Mouse (Mus musculus) kidney, postnatal 0 days (tissue): ENCODE data around the gene Prss29. TPM values are rescaled to one million over a fixed set of nuclear protein-coding genes. Genes with fewer than 3 reads are reported as not detected.

Experiments
- ATAC-seq: fragments of 200-750 bp; cut with Nextera tagmentation; replicated peaks from 2 replicates; pipeline ENCODE4 v1.8.0; 2017; ENCODE audit warnings: low read depth, moderate number of reproducible peaks, moderate TSS enrichment, moderate library complexity; ENCODE audit not compliant: low FRiP score
- DNase-seq: peaks from one replicate; pipeline ENCODE4 v3.0.0-alpha.2; 2016; ENCODE audit warnings: low spot score
- H3K27ac ChIP-seq: fragments of 300-500 bp; sonication (generic); 2 replicates; pipeline ENCODE4 v1.5.1; 2014; ENCODE audit warnings: mild to moderate bottlenecking
- H3K27me3 ChIP-seq: fragments of 300-500 bp; sonication (generic); 2 replicates; pipeline ENCODE4 v1.6.1; 2014; ENCODE audit warnings: low read length, mixed read lengths; ENCODE audit not compliant: insufficient read depth
- H3K36me3 ChIP-seq: fragments of 300-500 bp; sonication (generic); 2 replicates; pipeline ENCODE4 v1.6.1; 2014; ENCODE audit warnings: low read length, mixed read lengths; ENCODE audit not compliant: insufficient read depth
- H3K4me1 ChIP-seq: fragments of 300-500 bp; sonication (generic); replicated peaks from 2 replicates; pipeline ENCODE4 v1.6.1; 2014; ENCODE audit warnings: antibody characterized with exemption, low read length, mixed read lengths; ENCODE audit not compliant: insufficient read depth
- H3K4me2 ChIP-seq: fragments of 300-500 bp; sonication (generic); 2 replicates; pipeline ENCODE4 v1.6.1; 2014; ENCODE audit warnings: mild to moderate bottlenecking, low read length, moderate library complexity, mixed read lengths
- H3K4me3 ChIP-seq: fragments of 300-500 bp; sonication (generic); replicated peaks from 2 replicates; pipeline ENCODE4 v1.5.1; 2014; ENCODE audit warnings: low read depth, low read length
- H3K9ac ChIP-seq: fragments of 300-500 bp; sonication (generic); 2 replicates; pipeline ENCODE4 v1.6.1; 2014; ENCODE audit warnings: low read depth, low read length
- H3K9me3 ChIP-seq: fragments of 300-500 bp; sonication (generic); replicated peaks from 2 replicates; pipeline ENCODE4 v1.6.1; 2016; ENCODE audit warnings: low read length, inconsistent platforms, mixed read lengths
- CTCF ChIP-seq: IDR thresholded peaks from 2 replicates; pipeline ENCODE4 v1.5.1; 2016; ENCODE audit warnings: antibody characterized with exemption, low read depth, mild to moderate bottlenecking, moderate library complexity
- WGBS: fragments of 180-500 bp; shearing (Covaris S2); extraction: QIAGEN DNeasy Blood & Tissue Kit; methylation state at CpG from one replicate; pipeline ENCODE4 v1.1.7; 2014; 5-methylcytosine and 5-hydroxymethylcytosine counted together
- polyA plus RNA-seq: library from polyadenylated mRNA; unstranded; fragments of >200 nt; fragmentation: Nextera tagmentation; extraction: Ambion mirVana; gene quantifications from 2 replicates; pipeline ENCODE4 v1.2.1, GENCODE M21; 2015

Prss29 gene
- polyA plus RNA-seq, 1 experiment from 2014 or later: not detected

DNA sequence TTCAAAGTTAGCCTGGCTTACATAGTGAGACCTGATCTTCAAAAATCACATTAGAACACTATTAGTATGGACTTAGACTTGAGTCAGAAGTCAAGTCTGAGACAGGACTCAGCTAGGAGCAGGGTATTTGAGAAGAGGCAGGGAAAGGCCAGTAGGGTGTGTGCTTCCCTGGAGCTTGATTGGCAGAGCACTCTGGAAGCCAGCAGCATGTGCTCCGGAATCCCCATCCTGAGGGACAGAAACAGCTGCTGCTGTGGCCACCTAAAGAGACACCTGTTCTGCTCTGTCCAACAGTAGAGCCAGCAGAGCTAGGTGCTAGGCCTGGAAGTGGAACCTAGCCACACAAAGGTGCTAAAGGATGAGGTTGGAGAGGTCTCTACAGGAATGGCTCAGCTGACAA lies 24.3 kb upstream of the Prss29 start:
- DNase-seq (no peak), ATAC-seq (no peak)
- H3K9ac ChIP-seq: no peak overlapping the region
- TF ChIP-seq CTCF: no peak
- H3K36me3 ChIP-seq: no peaks in the 10 kb centered on the region
- no peak overlapping the region for H3K4me3 ChIP-seq
- 69% methylated on average over 1 of the region's 1 CpGs for WGBS
- H3K27ac ChIP-seq: no peak overlapping the region
- no peaks in the 10 kb centered on the region for H3K4me1 ChIP-seq
- no peak overlapping the region for H3K4me2 ChIP-seq
- H3K27me3 ChIP-seq: no peaks in the 10 kb centered on the region
- H3K9me3 ChIP-seq: no peaks in the 10 kb centered on the region

DNA sequence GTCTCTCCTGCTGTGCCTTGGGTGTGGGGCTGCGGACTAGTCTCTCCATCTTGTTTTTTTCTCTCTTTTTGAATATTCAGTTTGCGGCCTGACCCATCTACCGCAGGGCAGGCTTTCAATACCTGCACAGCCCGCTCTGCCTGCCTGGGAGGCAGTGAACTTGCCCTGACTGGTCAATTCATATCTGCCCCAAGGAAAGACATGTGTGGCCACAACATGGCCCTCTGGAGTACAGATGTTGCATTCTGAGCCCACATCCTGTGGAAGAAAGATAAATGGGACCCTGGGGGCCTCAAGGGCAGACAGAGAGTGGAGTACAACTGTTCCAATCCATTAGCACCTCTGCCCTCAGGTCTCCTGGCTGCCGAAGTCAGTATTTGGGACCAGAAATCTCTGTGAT lies 20.4 kb upstream of the Prss29 start, which contains the start of gene Prss34:
Prss34 (plus strand) TSS at position 301 of the 400 bp plus-strand sequence.
- Histone ChIP-seq H3K27me3 (no peaks in the 10 kb centered on the region), H3K27ac (no peak within 1 kb of the TSS), H3K4me2 (no peak within 1 kb of the TSS), H3K4me3 (no peak within 1 kb of the TSS), H3K9me3 (no peaks in the 10 kb centered on the region), H3K4me1 (no peaks in the 10 kb centered on the region), H3K9ac (no peak within 1 kb of the TSS), H3K36me3 (no peaks in the 10 kb centered on the region)
- no peak for ATAC-seq
- no peak for DNase-seq
- 78% methylated on average over 5 of the region's 5 CpGs for WGBS
- TF ChIP-seq CTCF: no peak

- H3K4me2 ChIP-seq: no peak within 1 kb of the TSS
- H3K27me3 ChIP-seq: no peaks in the 10 kb centered on the region
- H3K9ac ChIP-seq: no peak within 1 kb of the TSS
- no peaks in the 10 kb centered on the region for H3K4me1 ChIP-seq
- WGBS: 61% methylated on average over 4 of the region's 4 CpGs
- ATAC-seq (no peak), DNase-seq (no peak)
- no peak for TF ChIP-seq CTCF
- H3K9me3 ChIP-seq: no peaks in the 10 kb centered on the region
- H3K36me3 ChIP-seq: no peaks in the 10 kb centered on the region
- no peak within 1 kb of the TSS for H3K4me3 ChIP-seq
- H3K27ac ChIP-seq: no peak within 1 kb of the TSS
Observed at GRCm38 (mm10) chr17:25308346-25308745, 10.1 kb upstream of the Prss29 start, which contains the start of gene Prss28. Gene Prss28 (plus strand): TSS chr17:25308646.

DNA sequence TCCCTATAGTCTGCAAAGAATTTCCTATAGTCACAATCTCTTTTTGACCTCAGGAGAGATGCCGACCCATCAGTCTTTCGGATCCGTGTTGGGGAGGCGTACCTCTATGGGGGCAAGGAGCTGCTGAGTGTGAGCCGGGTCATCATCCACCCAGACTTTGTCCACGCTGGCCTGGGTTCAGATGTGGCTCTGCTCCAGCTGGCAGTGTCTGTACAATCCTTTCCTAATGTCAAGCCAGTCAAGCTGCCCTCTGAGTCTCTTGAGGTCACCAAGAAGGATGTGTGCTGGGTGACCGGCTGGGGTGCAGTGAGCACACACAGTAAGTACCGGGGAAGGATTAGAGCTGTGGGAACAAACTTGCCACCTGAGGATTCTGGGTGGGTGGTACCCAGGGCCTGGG lies 2.4 kb downstream of the Prss29 start:
- no peak overlapping the region for H3K27ac ChIP-seq
- H3K27me3 ChIP-seq: no peaks in the 10 kb centered on the region
- no peaks in the 10 kb centered on the region for H3K4me1 ChIP-seq
- H3K4me2 ChIP-seq: no peak overlapping the region
- H3K9me3 ChIP-seq: no peaks in the 10 kb centered on the region
- ATAC-seq (no peak), DNase-seq (no peak)
- H3K9ac ChIP-seq: no peak overlapping the region
- no peak overlapping the region for H3K4me3 ChIP-seq
- TF ChIP-seq CTCF: no peak
- H3K36me3 ChIP-seq: no peaks in the 10 kb centered on the region
- WGBS: 85% methylated on average over 8 of the region's 8 CpGs

DNA sequence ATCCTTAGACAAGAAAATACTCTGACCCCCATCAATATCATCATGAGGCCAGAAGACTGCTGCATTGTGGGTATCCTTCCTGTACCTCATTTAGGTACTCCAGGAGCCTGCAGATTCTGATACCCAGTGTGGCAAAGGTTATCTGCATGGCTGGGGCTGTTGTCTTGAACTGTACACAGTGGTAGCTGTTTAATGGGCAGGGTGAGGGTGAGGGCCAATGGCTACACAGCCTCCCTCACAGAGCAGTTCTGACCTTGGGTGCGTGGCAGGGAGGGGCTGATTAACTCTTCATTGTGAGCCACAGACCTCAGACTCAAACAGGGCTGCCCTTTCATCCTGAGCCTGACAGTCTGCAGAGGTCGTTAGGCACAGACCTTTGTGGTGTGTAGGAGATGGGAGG lies 4.5 kb downstream of the Prss29 start:
- H3K4me3 ChIP-seq: no peak overlapping the region
- 12% methylated on average over 2 of the region's 2 CpGs for WGBS
- TF ChIP-seq CTCF: no peak
- no peak overlapping the region for H3K27ac ChIP-seq
- no peaks in the 10 kb centered on the region for H3K27me3 ChIP-seq
- no peak for DNase-seq
- ATAC-seq: no peak
- H3K4me1 ChIP-seq: no peaks in the 10 kb centered on the region
- H3K9ac ChIP-seq: no peak overlapping the region
- no peaks in the 10 kb centered on the region for H3K9me3 ChIP-seq
- H3K4me2 ChIP-seq: no peak overlapping the region
- H3K36me3 ChIP-seq: no peaks in the 10 kb centered on the region

DNA sequence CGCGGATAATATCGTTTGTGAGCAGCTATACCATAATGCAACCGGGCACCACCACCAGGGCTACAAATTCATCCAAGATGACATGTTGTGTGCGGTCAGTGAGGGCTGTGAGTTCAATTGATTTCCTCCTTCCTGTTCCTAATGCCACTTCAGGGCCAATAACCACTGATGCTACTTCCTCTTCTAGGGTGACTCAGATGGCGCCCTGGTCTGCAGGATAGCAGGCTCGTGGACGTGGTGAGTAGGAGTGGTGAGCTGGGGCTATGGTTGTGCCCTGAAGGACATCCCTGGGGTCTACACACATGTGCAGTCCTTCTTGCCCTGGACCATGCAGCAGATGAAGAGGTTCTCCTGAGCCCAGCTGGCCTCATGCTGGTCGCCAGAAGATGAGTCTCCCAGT lies 13.9 kb downstream of the Prss29 start:
- ATAC-seq (no peak), DNase-seq (no peak)
- no peak overlapping the region for H3K4me3 ChIP-seq
- no peaks in the 10 kb centered on the region for H3K27me3 ChIP-seq
- no peak overlapping the region for H3K9ac ChIP-seq
- no peak for TF ChIP-seq CTCF
- WGBS: 64% methylated on average over 9 of the region's 9 CpGs
- H3K4me1 ChIP-seq: no peaks in the 10 kb centered on the region
- H3K9me3 ChIP-seq: no peaks in the 10 kb centered on the region
- H3K36me3 ChIP-seq: no peaks in the 10 kb centered on the region
- H3K27ac ChIP-seq: no peak overlapping the region
- H3K4me2 ChIP-seq: no peak overlapping the region

- Histone ChIP-seq H3K27ac (no peak overlapping the region), H3K27me3 (no peaks in the 10 kb centered on the region), H3K4me3 (no peak overlapping the region), H3K4me1 (no peaks in the 10 kb centered on the region), H3K9me3 (no peaks in the 10 kb centered on the region), H3K9ac (no peak overlapping the region), H3K4me2 (no peak overlapping the region), H3K36me3 (no peaks in the 10 kb centered on the region)
- peak; percentile 98 for TF ChIP-seq CTCF
- ATAC-seq: no peak; the same call in 1 of the 2 replicates
- peak; percentile 86 for DNase-seq
- 1% methylated on average over 8 of the region's 8 CpGs for WGBS
Observed at GRCm38 (mm10) chr17:25333943-25334342, 15.5 kb downstream of the Prss29 start.
